Mouse (Mus musculus) hindbrain, embryonic 11.5 days (tissue): ENCODE results near the gene 1810046K07Rik. TPM values are rescaled to one million over a fixed set of nuclear protein-coding genes. Genes with fewer than 3 reads are reported as not detected.

Experiments used
- ATAC-seq: fragments of 200-750 bp; cut with Nextera tagmentation; 2 replicates; pipeline ENCODE4 v1.8.0; 2017; ENCODE audit warnings: mild to moderate bottlenecking, moderate TSS enrichment, moderate library complexity; ENCODE audit not compliant: low FRiP score
- DNase-seq: peaks from one replicate; pipeline ENCODE4 v3.0.0-alpha.2; 2015; ENCODE audit warnings: low spot score
- H3K27ac ChIP-seq: fragments of 300-500 bp; sonication (generic); 2 replicates; pipeline ENCODE4 v1.5.1; 2014; ENCODE audit warnings: mild to moderate bottlenecking, low read depth, low read length
- H3K27me3 ChIP-seq: fragments of 300-500 bp; sonication (generic); 2 replicates; pipeline ENCODE4 v1.6.1; 2014; ENCODE audit warnings: mild to moderate bottlenecking, low read length, moderate library complexity, mixed read lengths; ENCODE audit not compliant: control insufficient read depth, insufficient read depth
- H3K36me3 ChIP-seq: fragments of 300-500 bp; sonication (generic); 2 replicates; pipeline ENCODE4 v1.6.1; 2014; ENCODE audit warnings: mild to moderate bottlenecking, low read length, moderate library complexity, mixed read lengths; ENCODE audit not compliant: control insufficient read depth, insufficient read depth
- H3K4me1 ChIP-seq: fragments of 300-500 bp; sonication (generic); replicated peaks from 2 replicates; pipeline ENCODE4 v1.6.1; 2014; ENCODE audit warnings: low read length, mixed read lengths; ENCODE audit not compliant: control insufficient read depth, insufficient read depth
- H3K4me2 ChIP-seq: fragments of 300-500 bp; sonication (generic); replicated peaks from 2 replicates; pipeline ENCODE4 v1.6.1; 2014; ENCODE audit warnings: mild to moderate bottlenecking, low read depth, low read length
- H3K4me3 ChIP-seq: fragments of 300-500 bp; sonication (generic); 2 replicates; pipeline ENCODE4 v1.5.1; 2014; ENCODE audit warnings: low read depth, low read length
- H3K9ac ChIP-seq: fragments of 300-500 bp; sonication (generic); 2 replicates; pipeline ENCODE4 v1.6.1; 2014; ENCODE audit warnings: low read depth, low read length
- H3K9me3 ChIP-seq: fragments of 300-500 bp; sonication (generic); 2 replicates; pipeline ENCODE4 v1.6.1; 2016; ENCODE audit warnings: low read length; ENCODE audit not compliant: control insufficient read depth
- WGBS: fragments of 180-500 bp; shearing (Covaris S2); extraction: QIAGEN DNeasy Blood & Tissue Kit; methylation state at CpG from one replicate; pipeline ENCODE4 v1.1.7; 2014; 5-methylcytosine and 5-hydroxymethylcytosine counted together
- polyA plus RNA-seq: library from polyadenylated mRNA; unstranded; fragments of >200 nt; fragmentation: Nextera tagmentation; extraction: Ambion mirVana; gene quantifications from 2 replicates; pipeline ENCODE4 v1.2.1, GENCODE M21; 2014

1810046K07Rik gene
- not detected in 2 replicates for polyA plus RNA-seq

DNA sequence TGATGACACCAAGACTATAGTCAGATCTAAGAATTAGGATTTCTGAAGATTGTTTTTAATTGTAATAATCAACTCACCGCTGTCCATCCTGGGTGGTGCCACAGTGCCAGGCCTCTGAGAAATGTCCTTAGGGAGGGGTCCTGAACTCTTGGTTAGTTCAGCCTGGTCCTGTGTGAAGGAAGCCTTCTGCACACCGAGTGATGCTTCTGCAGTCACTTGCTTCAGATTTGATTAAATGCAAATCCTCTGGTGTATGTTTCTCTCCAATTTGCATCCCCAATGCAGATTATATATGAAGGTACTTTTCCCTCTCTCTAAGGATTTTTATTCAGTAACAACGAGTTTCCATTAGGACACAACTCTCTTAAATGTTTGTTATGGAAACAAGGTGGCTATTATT, at the start of gene 1810046K07Rik:
Gene 1810046K07Rik, minus strand, starts transcription at position 187 of the 400 bp plus-strand sequence.
- H3K36me3 ChIP-seq: no peaks in the 10 kb centered on the region
- H3K9ac ChIP-seq: no peak within 1 kb of the TSS
- no peaks in the 10 kb centered on the region for H3K9me3 ChIP-seq
- ATAC-seq: no peak
- H3K4me3 ChIP-seq: no peak within 1 kb of the TSS
- 82% methylated on average over 3 of the region's 3 CpGs for WGBS
- H3K4me2 ChIP-seq: no peak within 1 kb of the TSS
- DNase-seq: no peak
- H3K4me1 ChIP-seq: no peaks in the 10 kb centered on the region
- H3K27me3 ChIP-seq: no peaks in the 10 kb centered on the region
- no peak within 1 kb of the TSS for H3K27ac ChIP-seq

- 79% methylated on average over 3 of the region's 3 CpGs for WGBS
- ATAC-seq: no peak
- Histone ChIP-seq H3K4me1 (no peaks in the 10 kb centered on the region), H3K9ac (no peak overlapping the region), H3K4me3 (no peak overlapping the region), H3K9me3 (no peaks in the 10 kb centered on the region), H3K36me3 (no peaks in the 10 kb centered on the region), H3K27me3 (no peaks in the 10 kb centered on the region), H3K4me2 (no peak overlapping the region), H3K27ac (no peak overlapping the region)
- DNase-seq: no peak
Observed at GRCm38 (mm10) chr9:51369560-51369959, 40.8 kb upstream of the 1810046K07Rik start.

DNA sequence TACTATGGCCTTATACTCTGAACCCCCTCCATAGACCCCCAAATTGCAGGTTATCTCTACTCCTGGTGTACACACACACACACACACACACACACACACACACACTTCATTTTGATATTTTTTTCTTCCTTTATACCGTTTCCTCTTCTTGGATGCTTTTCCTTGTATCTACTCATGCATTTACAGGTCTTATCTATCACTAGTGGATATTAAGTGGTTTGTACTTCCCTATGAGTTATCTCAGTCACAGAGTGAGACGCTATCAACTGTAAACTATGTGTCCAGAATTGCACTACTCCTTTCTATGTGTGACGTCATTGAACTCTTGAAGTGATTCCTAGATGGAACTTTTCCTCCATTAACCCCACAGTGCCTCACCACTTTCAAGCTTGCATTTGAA, 38.4 kb upstream of the 1810046K07Rik start:
- Histone ChIP-seq H3K9ac (no peak overlapping the region), H3K4me1 (no peaks in the 10 kb centered on the region), H3K9me3 (no peaks in the 10 kb centered on the region), H3K27me3 (no peaks in the 10 kb centered on the region), H3K36me3 (no peaks in the 10 kb centered on the region), H3K4me2 (no peak overlapping the region), H3K4me3 (no peak overlapping the region), H3K27ac (no peak overlapping the region)
- ATAC-seq (no peak), DNase-seq (no peak)
- 96% methylated on average over 3 of the region's 3 CpGs for WGBS

DNA sequence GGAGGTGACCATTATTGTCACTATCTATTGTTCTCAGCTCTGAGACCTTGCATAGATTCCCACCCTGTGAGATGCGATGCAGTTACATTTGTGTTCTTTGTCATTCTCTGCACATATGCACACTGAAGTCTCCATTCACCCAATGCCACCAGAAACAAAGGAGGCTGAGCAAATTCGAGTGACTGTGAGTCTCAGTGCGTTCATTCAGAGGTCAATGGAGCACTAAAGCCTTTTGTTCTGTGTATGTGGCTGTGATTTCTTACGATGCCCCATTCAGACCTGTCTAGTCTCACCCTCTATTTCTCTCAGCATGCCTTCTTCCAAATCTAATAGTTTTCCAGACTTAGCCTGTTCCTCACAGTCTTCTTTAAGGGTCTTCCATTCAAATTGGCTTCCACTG, 35.3 kb upstream of the 1810046K07Rik start:
- no peak overlapping the region for H3K4me2 ChIP-seq
- peak; percentile 34 for DNase-seq
- 29% methylated on average over 4 of the region's 4 CpGs for WGBS
- H3K9me3 ChIP-seq: no peaks in the 10 kb centered on the region
- H3K9ac ChIP-seq: no peak overlapping the region
- no peak overlapping the region for H3K27ac ChIP-seq
- no peaks in the 10 kb centered on the region for H3K36me3 ChIP-seq
- H3K27me3 ChIP-seq: no peaks in the 10 kb centered on the region
- peak; percentile 69; the same call in 1 of the 2 replicates for ATAC-seq
- no peaks in the 10 kb centered on the region for H3K4me1 ChIP-seq
- no peak overlapping the region for H3K4me3 ChIP-seq

- WGBS: 86% methylated on average over 3 of the region's 3 CpGs
- Histone ChIP-seq H3K9me3 (no peaks in the 10 kb centered on the region), H3K4me2 (no peak overlapping the region), H3K36me3 (no peaks in the 10 kb centered on the region), H3K4me3 (no peak overlapping the region), H3K4me1 (no peaks in the 10 kb centered on the region), H3K9ac (no peak overlapping the region), H3K27me3 (no peaks in the 10 kb centered on the region), H3K27ac (no peak overlapping the region)
- ATAC-seq: no peak
- no peak for DNase-seq
Observed at GRCm38 (mm10) chr9:51353511-51353910, 24.8 kb upstream of the 1810046K07Rik start.

DNA sequence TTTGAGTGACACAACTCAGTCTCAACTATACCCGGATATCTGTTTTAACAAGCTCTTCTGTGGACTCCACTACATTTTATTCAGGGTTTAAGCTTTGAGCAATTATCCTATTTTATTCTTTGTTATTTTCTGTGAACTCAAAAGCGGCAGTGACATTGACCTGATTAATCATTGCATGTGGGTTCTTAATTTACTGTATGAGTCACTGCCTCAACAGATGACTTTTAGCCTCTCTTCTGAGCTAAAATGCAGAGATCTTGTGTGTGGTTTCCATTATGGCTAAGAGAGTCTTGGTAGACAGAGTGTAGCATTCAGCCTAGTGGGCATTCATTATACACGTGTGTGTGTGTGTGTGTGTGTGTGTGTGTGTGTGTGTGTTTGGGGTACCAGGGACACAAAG, 24.2 kb upstream of the 1810046K07Rik start:
- Histone ChIP-seq H3K9me3 (no peaks in the 10 kb centered on the region), H3K4me3 (no peak overlapping the region), H3K4me1 (no peaks in the 10 kb centered on the region), H3K27me3 (no peaks in the 10 kb centered on the region), H3K4me2 (no peak overlapping the region), H3K36me3 (no peaks in the 10 kb centered on the region), H3K27ac (no peak overlapping the region), H3K9ac (no peak overlapping the region)
- DNase-seq (no peak), ATAC-seq (no peak)
- WGBS: 90% methylated on average over 3 of the region's 3 CpGs

GRCm38 (mm10) chr9:51349422-51349821, 20.7 kb upstream of the 1810046K07Rik start:
- Histone ChIP-seq H3K4me2 (no peak overlapping the region), H3K27ac (no peak overlapping the region), H3K4me1 (no peaks in the 10 kb centered on the region), H3K36me3 (no peaks in the 10 kb centered on the region), H3K9ac (no peak overlapping the region), H3K4me3 (no peak overlapping the region), H3K27me3 (no peaks in the 10 kb centered on the region), H3K9me3 (no peaks in the 10 kb centered on the region)
- 86% methylated on average over 5 of the region's 5 CpGs for WGBS
- DNase-seq (no peak), ATAC-seq (no peak)

- H3K36me3 ChIP-seq: no peaks in the 10 kb centered on the region
- no peak overlapping the region for H3K9ac ChIP-seq
- no peaks in the 10 kb centered on the region for H3K9me3 ChIP-seq
- H3K4me2 ChIP-seq: no peak overlapping the region
- no peak overlapping the region for H3K4me3 ChIP-seq
- H3K4me1 ChIP-seq: no peaks in the 10 kb centered on the region
- ATAC-seq (no peak), DNase-seq (no peak)
- WGBS: 90% methylated on average over 9 of the region's 9 CpGs
- no peaks in the 10 kb centered on the region for H3K27me3 ChIP-seq
- H3K27ac ChIP-seq: no peak overlapping the region
Observed at GRCm38 (mm10) chr9:51345768-51346167, 17.1 kb upstream of the 1810046K07Rik start.

DNA sequence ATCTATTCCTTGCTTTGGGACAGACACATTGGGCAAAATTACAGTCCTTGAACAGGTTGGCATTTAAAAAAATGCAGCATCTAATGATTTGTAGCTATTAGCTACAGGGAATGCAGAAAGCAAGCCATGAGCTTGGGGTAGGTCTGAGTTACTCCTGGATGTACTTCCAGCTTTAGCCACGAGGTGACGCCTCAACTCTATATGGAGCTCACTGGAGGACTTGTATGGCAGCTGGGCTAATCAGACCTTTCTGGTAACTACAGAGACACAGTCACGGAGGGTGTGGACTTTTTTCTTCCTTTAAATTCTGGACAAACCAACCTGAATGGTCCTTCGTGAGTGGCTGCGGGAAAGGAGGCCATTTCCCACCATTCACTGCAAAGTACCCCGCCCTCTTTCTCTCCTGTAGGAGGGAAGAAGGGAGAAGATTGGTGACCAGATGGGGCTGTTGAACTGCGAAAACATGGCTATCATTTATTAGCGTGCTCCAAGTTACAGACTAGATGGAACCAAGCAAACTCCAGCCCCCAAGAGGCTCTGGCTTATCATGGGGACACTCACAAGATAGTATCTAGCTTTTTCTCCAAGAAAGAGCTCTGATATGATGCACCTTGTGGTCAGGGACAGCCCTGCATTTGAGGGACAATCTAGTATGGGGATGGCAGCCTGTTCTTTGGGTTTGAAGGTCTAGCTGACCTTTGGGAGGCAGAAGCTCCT, 6.7 kb upstream of the 1810046K07Rik start:
- Histone ChIP-seq H3K27ac (no peak overlapping the region), H3K9ac (no peak overlapping the region), H3K9me3 (no peaks in the 10 kb centered on the region), H3K36me3 (no peaks in the 10 kb centered on the region), H3K4me3 (no peak overlapping the region), H3K4me1 (no peaks in the 10 kb centered on the region), H3K4me2 (no peak overlapping the region), H3K27me3 (no peaks in the 10 kb centered on the region)
- peak; percentile 72; the same call in 1 of the 2 replicates for ATAC-seq
- peak; percentile 88 for DNase-seq
- WGBS: 28% methylated on average over 8 of the region's 8 CpGs
